Mouse (Mus musculus) embryo, embryonic 9.5 days (tissue): ENCODE results near the gene Lrrc1.

ENCODE experiments used
- DNase-seq: peaks from one replicate; pipeline ENCODE4 v3.0.0-alpha.2; 2017; ENCODE audit errors: extremely low spot score

Gene Lrrc1

DNA sequence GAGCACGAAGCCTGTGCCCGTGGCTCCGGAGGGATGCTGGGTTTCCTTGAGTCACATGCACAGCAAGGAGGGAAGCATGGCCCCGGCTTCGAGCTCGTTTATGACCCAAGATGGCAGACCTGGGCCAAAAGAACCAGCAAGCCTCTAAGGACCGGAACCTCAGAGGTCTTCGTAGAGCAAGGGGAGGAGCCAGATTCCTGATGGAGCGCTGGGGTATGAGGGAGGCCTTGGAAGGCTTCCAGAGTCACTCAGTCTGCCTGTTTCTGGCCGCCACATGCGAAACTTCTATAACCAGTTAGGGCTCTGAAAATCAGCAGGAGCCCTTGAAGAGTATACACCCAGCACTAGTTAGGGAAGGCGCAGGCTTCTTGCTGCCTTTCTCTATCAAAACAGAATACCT is 159.1 kb downstream of the Lrrc1 start:
- no peak for DNase-seq

DNA sequence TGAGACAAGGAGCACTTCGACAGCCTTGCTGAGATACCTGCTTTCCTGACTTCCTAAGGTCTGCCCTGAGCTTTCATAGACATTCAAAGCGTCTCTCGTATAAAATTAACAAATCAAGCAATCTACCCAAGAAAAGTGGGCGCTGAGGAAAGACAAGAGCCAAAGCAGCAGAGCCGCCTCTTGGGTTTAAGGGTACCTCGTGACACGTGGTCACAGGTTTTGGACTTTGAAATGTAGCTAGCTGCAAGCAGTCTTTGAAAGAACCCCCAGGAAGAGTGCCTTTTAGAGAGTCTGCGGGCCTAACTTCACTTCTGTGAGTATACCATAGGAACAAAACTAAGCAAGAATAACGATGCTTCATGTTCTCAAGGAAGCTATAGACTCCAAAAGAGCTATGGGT is 160.0 kb downstream of the Lrrc1 start:
- no peak for DNase-seq

DNA sequence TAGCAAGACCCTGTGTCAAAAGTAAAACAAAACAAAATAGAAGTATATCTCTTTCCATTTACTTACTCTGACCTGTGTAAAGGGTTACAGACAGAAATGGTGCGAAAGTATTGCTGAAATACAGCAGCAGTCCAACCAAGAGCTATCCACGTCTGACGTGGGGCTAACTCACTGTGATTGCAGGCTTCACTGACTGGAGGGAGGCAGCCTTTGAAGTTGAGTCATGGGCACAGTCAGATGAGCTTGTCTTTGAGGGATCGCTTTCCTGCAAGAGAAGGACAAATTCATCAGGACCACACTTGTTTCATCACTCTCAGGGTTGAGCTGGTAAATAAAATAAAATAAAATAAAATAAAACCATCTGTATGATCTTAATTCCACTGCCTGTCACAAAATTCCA is 160.7 kb downstream of the Lrrc1 start:
- no peak for DNase-seq

DNA sequence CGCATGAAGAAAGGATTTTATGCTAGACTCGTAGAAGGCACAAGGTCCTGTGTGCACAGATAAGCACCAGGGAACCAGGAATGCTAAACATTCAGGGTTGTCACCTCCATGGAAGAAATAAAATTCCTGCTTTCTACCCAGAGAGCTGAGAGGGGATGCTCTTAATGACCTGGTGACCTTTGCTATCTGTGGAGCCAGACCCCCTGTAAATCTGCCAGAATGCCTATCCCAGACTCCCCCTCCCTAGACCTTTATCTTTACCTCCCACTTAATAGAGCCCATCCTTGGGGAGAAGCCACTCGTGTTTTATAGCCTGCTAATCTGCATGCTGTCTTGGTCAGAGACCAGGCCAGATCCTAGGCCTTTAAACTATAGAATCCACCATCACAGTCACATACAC is 162.2 kb downstream of the Lrrc1 start:
- no peak for DNase-seq

DNA sequence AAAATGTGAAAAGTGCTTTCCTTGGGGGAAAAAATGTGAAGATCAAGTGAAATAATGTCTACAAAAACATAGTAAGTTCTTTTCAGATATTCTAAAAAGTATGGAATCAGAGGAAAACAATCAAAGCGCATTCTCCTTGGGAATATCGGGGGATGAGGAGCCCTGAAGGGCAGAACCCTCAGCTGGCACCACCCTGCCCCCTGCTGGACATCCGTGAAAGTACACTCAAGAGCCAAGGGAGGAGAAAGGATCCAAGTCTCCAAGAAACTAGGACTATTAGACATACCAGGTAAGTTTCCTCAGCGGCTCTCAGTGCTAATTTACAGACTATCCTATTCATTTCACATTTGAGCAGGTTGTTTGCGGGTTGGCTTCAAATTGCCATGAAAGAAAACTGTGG is 163.1 kb downstream of the Lrrc1 start:
- peak; percentile 82 for DNase-seq
